Mouse (Mus musculus) intestine, postnatal 0 days (tissue): ENCODE data around the gene Ptdss2. TPM values are rescaled to one million over a fixed set of nuclear protein-coding genes. Genes with fewer than 3 reads are reported as not detected.

Experiments
- ATAC-seq: fragments of 200-750 bp; cut with Nextera tagmentation; 2 replicates; pipeline ENCODE4 v1.8.0; 2017; ENCODE audit warnings: mild to moderate bottlenecking, moderate TSS enrichment, moderate library complexity
- H3K27ac ChIP-seq: fragments of 300-500 bp; sonication (generic); 2 replicates; pipeline ENCODE4 v1.5.1; 2014; ENCODE audit warnings: mild to moderate bottlenecking, low read depth, low read length, moderate library complexity
- H3K27me3 ChIP-seq: fragments of 300-500 bp; sonication (generic); replicated peaks from 2 replicates; pipeline ENCODE4 v1.6.1; 2014; ENCODE audit warnings: low read length, mixed read lengths; ENCODE audit not compliant: control insufficient read depth, insufficient read depth
- H3K36me3 ChIP-seq: fragments of 300-500 bp; sonication (generic); 2 replicates; pipeline ENCODE4 v1.6.1; 2014; ENCODE audit warnings: mild to moderate bottlenecking, moderate library complexity; ENCODE audit not compliant: control insufficient read depth, insufficient read depth
- H3K4me1 ChIP-seq: fragments of 300-500 bp; sonication (generic); replicated peaks from 2 replicates; pipeline ENCODE4 v1.6.1; 2014; ENCODE audit warnings: antibody characterized with exemption, low read length, mixed read lengths; ENCODE audit not compliant: control insufficient read depth, insufficient read depth
- H3K4me2 ChIP-seq: fragments of 300-500 bp; sonication (generic); replicated peaks from 2 replicates; pipeline ENCODE4 v1.6.1; 2014; ENCODE audit warnings: low read depth, mild to moderate bottlenecking, moderate library complexity
- H3K4me3 ChIP-seq: fragments of 300-500 bp; sonication (generic); 2 replicates; pipeline ENCODE4 v1.5.1; 2014; ENCODE audit warnings: low read depth, low read length
- H3K9ac ChIP-seq: fragments of 300-500 bp; sonication (generic); 2 replicates; pipeline ENCODE4 v1.6.1; 2014; ENCODE audit warnings: mild to moderate bottlenecking, low read depth, low read length
- H3K9me3 ChIP-seq: fragments of 300-500 bp; sonication (generic); 2 replicates; pipeline ENCODE4 v1.6.1; 2016; ENCODE audit warnings: mixed run types; ENCODE audit not compliant: control insufficient read depth
- CTCF ChIP-seq: sonication (generic); IDR thresholded peaks from 2 replicates; pipeline ENCODE4 v1.5.1; 2016; ENCODE audit warnings: low read depth, mild to moderate bottlenecking, control low read depth, antibody characterized with exemption, moderate library complexity
- WGBS: fragments of 180-500 bp; shearing (Covaris S2); extraction: QIAGEN DNeasy Blood & Tissue Kit; methylation state at CpG from one replicate; pipeline ENCODE4 v1.1.7; 2014; 5-methylcytosine and 5-hydroxymethylcytosine counted together
- polyA plus RNA-seq: library from polyadenylated mRNA; unstranded; fragments of >200 nt; fragmentation: Nextera tagmentation; extraction: Ambion mirVana; gene quantifications from 2 replicates; pipeline ENCODE4 v1.2.1, GENCODE M21; 2015

Ptdss2 gene
- polyA plus RNA-seq, 1 experiment from 2014 or later, result 37.7 TPM

- H3K9ac ChIP-seq, result no peak overlapping the region
- peaks cover 31% of the 10 kb centered on the region for H3K36me3 ChIP-seq
- H3K9me3 ChIP-seq, result no peaks in the 10 kb centered on the region
- no peak overlapping the region for H3K4me3 ChIP-seq
- peak overlapping the region; percentile 87; the same call in 1 of the 2 replicates for H3K4me2 ChIP-seq
- H3K27ac ChIP-seq, result no peak overlapping the region; the same call in 1 of the 2 replicates
- peaks cover 6% of the 10 kb centered on the region; the same call in 1 of the 2 replicates for H3K4me1 ChIP-seq
- ATAC-seq, result no peak
- TF ChIP-seq CTCF, result no peak
- WGBS, result 88% methylated on average over 24 of the region's 24 CpGs
- H3K27me3 ChIP-seq, result no peaks in the 10 kb centered on the region
These were observed 69.9 kb downstream of the Ptdss2 start for GRCm38 (mm10) chr7:141191796-141192685.

- ATAC-seq, result no peak
- WGBS, result 24% methylated on average over 12 of the region's 12 CpGs
- peak overlapping the region; percentile 88; the same call in 1 of the 2 replicates for H3K27ac ChIP-seq
- TF ChIP-seq CTCF, result no peak
- no peaks in the 10 kb centered on the region for H3K9me3 ChIP-seq
- peak overlapping the region; percentile 92 for H3K9ac ChIP-seq
- peak overlapping the region; percentile 86 for H3K4me3 ChIP-seq
- peaks cover 6% of the 10 kb centered on the region; the same call in 1 of the 2 replicates for H3K4me1 ChIP-seq
- H3K27me3 ChIP-seq, result no peaks in the 10 kb centered on the region
- H3K4me2 ChIP-seq, result peak overlapping the region; percentile 87
- H3K36me3 ChIP-seq, result peaks cover 32% of the 10 kb centered on the region
These were observed 70.7 kb downstream of the Ptdss2 start for GRCm38 (mm10) chr7:141192776-141193347.

GRCm38 (mm10) chr7:141193348-141193856 is 71.2 kb downstream of the Ptdss2 start:
- Histone ChIP-seq H3K9me3 (no peaks in the 10 kb centered on the region), H3K27ac (peak overlapping the region; percentile 88), H3K36me3 (peaks cover 34% of the 10 kb centered on the region), H3K4me1 (peaks cover 6% of the 10 kb centered on the region; the same call in 1 of the 2 replicates), H3K4me2 (peak overlapping the region; percentile 87), H3K9ac (peak overlapping the region; percentile 92), H3K27me3 (no peaks in the 10 kb centered on the region), H3K4me3 (peak overlapping the region; percentile 86)
- 0 out of 2 replicates have a peak, but pooled peaks have one; percentile 15 for TF ChIP-seq CTCF
- under 1% methylated on average over 24 of the region's 43 CpGs for WGBS
- peak; percentile 39 for ATAC-seq

DNA sequence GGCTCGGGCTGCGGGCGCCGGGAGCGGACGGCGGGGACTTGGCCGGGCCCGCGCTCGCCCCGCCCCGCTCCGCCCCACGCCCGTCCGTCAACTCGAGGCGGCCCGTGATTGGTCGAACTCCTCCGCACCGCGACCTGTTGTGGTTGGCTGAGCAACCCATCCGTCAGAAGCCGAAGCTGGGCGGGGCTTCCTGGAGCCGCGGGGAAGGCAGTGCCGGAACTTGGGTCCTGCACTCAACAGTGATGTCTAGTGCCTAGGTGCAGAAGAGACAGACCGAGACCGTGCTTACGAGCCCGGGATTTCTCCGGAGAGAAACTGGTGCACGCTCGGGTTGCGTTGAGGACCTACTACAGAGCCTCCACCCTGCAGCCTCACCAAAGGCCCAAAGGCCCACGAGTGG is 71.8 kb downstream of the Ptdss2 start, which contains the start of the genes Hras and Lrrc56:
Hras (minus strand) TSS at position 58 of the 400 bp plus-strand sequence.
Lrrc56 (plus strand) TSS at position 210 of the 400 bp plus-strand sequence.
- Histone ChIP-seq H3K9ac (peak within 1 kb of the TSS; percentile 92), H3K27me3 (no peaks in the 10 kb centered on the region), H3K36me3 (peaks cover 34% of the 10 kb centered on the region), H3K9me3 (no peaks in the 10 kb centered on the region), H3K27ac (peak within 1 kb of the TSS; percentile 88), H3K4me3 (peak within 1 kb of the TSS; percentile 86), H3K4me2 (peak within 1 kb of the TSS; percentile 87), H3K4me1 (peaks cover 6% of the 10 kb centered on the region; the same call in 1 of the 2 replicates)
- ATAC-seq, result peak; percentile 91
- WGBS, result under 1% methylated on average over 39 of the region's 39 CpGs
- TF ChIP-seq CTCF, result no peak

DNA sequence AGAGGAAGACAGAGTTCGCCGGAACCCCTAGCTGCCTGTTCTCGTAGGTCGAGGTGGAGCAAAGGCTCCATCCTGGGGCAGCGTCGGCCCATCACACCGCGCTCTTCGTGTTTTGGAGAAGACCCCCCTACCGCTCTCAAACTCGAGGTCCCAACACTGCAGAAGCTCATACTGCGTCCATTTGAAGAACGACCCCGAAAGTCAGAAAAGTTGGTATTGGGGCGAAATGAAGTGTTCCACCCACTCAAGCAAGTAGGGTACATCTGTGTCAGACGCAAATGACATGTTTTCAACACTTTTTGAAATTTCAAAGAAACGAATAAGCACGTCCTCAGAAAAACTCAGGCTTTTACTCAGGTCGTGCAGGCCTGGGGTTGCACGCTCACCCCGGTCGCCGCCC is 72.2 kb downstream of the Ptdss2 start:
- Histone ChIP-seq H3K9me3 (no peaks in the 10 kb centered on the region), H3K4me1 (peaks cover 6% of the 10 kb centered on the region; the same call in 1 of the 2 replicates), H3K4me3 (peak overlapping the region; percentile 86), H3K27me3 (no peaks in the 10 kb centered on the region), H3K27ac (peak overlapping the region; percentile 15), H3K36me3 (peaks cover 29% of the 10 kb centered on the region), H3K4me2 (peak overlapping the region; percentile 87), H3K9ac (0 out of 2 replicates have a peak overlapping the region, but pooled peaks have one; percentile 1)
- no peak for TF ChIP-seq CTCF
- no peak for ATAC-seq
- WGBS, result 1% methylated on average over 23 of the region's 23 CpGs
